Mouse (Mus musculus) granulocyte monocyte progenitor cell, adult 5-6 weeks (primary cell): ENCODE measurements around the gene Hoxc10. TPM values are rescaled to one million over a fixed set of nuclear protein-coding genes. Genes with fewer than 3 reads are reported as not detected.

ENCODE experiments used
- ATAC-seq: replicated peaks from 2 replicates; pipeline ENCODE4 v1.8.0; 2016; ENCODE audit warnings: mild to moderate bottlenecking, moderate TSS enrichment, inconsistent platforms; ENCODE audit not compliant: poor library complexity, severe bottlenecking
- total RNA-seq, 2 experiments: library from RNA; stranded (forward) in 1 of 2; stranded (reverse) in 1 of 2; fragments of 200-712, 200-1000 nt in 1 of 2; fragments of >200 nt in 1 of 2; fragmentation: Nextera tagmentation in 1 of 2; gene quantifications; 2 replicates each; pipeline ENCODE4 v1.2.3; 2014 to 2017

The Hoxc10 gene
- total RNA-seq, 2 experiments from 2014 or later, result not detected

- ATAC-seq, result peak; percentile 25; the same call in 1 of the 2 replicates
Observed at GRCm38 (mm10) chr15:102981379-102982288, 15.0 kb downstream of the Hoxc10 start.

- ATAC-seq, result no peak
Observed at GRCm38 (mm10) chr15:102983716-102984115, 17.1 kb downstream of the Hoxc10 start.

- ATAC-seq, result no peak
Observed at GRCm38 (mm10) chr15:102984521-102984920, 17.9 kb downstream of the Hoxc10 start.

GRCm38 (mm10) chr15:102984925-102985324 lies 18.3 kb downstream of the Hoxc10 start:
- no peak for ATAC-seq

- ATAC-seq, result peak; percentile 87
Observed at GRCm38 (mm10) chr15:102987124-102987833, 20.7 kb downstream of the Hoxc10 start.

- no peak for ATAC-seq
Observed at GRCm38 (mm10) chr15:102988078-102988477, 21.5 kb downstream of the Hoxc10 start.

GRCm38 (mm10) chr15:102990461-102991397 lies 24.1 kb downstream of the Hoxc10 start, which contains the start of gene Hoxc8:
Gene Hoxc8 (plus strand): TSS chr15:102990607.
- ATAC-seq, result no peak

GRCm38 (mm10) chr15:102991782-102992181 lies 25.2 kb downstream of the Hoxc10 start:
- ATAC-seq, result no peak

GRCm38 (mm10) chr15:102992206-102992605 lies 25.6 kb downstream of the Hoxc10 start:
- ATAC-seq, result no peak

- no peak for ATAC-seq
Observed at GRCm38 (mm10) chr15:102992863-102993262, 26.3 kb downstream of the Hoxc10 start.

- ATAC-seq, result no peak
Observed at GRCm38 (mm10) chr15:102996548-102996947, 30.0 kb downstream of the Hoxc10 start.

- ATAC-seq, result no peak
Observed at GRCm38 (mm10) chr15:102997431-102997830, 30.8 kb downstream of the Hoxc10 start.

GRCm38 (mm10) chr15:102997939-102998355 lies 31.4 kb downstream of the Hoxc10 start, which contains the start of gene Hoxc6:
Gene Hoxc6 (plus strand): TSS chr15:102998257.
- ATAC-seq, result no peak

GRCm38 (mm10) chr15:102998608-102999182 lies 32.1 kb downstream of the Hoxc10 start:
- ATAC-seq, result peak; percentile 6; the same call in 1 of the 2 replicates

GRCm38 (mm10) chr15:102999183-102999831 lies 32.7 kb downstream of the Hoxc10 start:
- peak; percentile 56 for ATAC-seq

- no peak for ATAC-seq
Observed at GRCm38 (mm10) chr15:102999955-103000354, 33.4 kb downstream of the Hoxc10 start.

- no peak for ATAC-seq
Observed at GRCm38 (mm10) chr15:103000501-103000901, 33.9 kb downstream of the Hoxc10 start.

GRCm38 (mm10) chr15:103001370-103001769 lies 34.8 kb downstream of the Hoxc10 start:
- ATAC-seq, result no peak

- no peak for ATAC-seq
Observed at GRCm38 (mm10) chr15:103002156-103002555, 35.6 kb downstream of the Hoxc10 start.
